In genomic region chr9:65583045-65583444, GRCm38 (mm10) we compare ENCODE assay signal across 10 mouse cellular contexts. TPM values are rescaled to one million over a fixed set of nuclear protein-coding genes. Genes with fewer than 3 reads are reported as not detected.
DNase-seq lines count a peak whose midpoint lies in the region; ATAC-seq lines count a peak whose summit lies in the region.
"Had no signal": no experiment of that assay in that cellular context is flagged by ENCODE, and none has a peak within 500 bp of the region (broad histone marks: within the 10 kb centered on the region; RNA-seq: fewer than 3 reads in every experiment).

No protein-coding gene starts in this region.

- WGBS in embryonic facial prominence, embryonic 13.5 days: 23% methylated on average over 8 of the region's 8 CpGs
- 25% methylated on average over 8 of the region's 8 CpGs for WGBS in embryonic facial prominence, embryonic 10.5 days
- WGBS in liver, embryonic 11.5 days: 8% methylated on average over 8 of the region's 8 CpGs
- WGBS in midbrain, embryonic 13.5 days: 31% methylated on average over 8 of the region's 8 CpGs

- H3K9ac ChIP-seq in embryonic facial prominence, embryonic 13.5 days: no peak overlapping the region
- no peak overlapping the region for H3K9ac ChIP-seq in liver, embryonic 11.5 days (ENCODE audit: low read depth, low read length)
- H3K9ac ChIP-seq in midbrain, embryonic 13.5 days (replicated peaks): no peak overlapping the region
- H3K9ac ChIP-seq: embryonic facial prominence, embryonic 12.5 days had no signal

- peaks cover 32% of the 10 kb centered on the region for H3K4me1 ChIP-seq in embryonic facial prominence, embryonic 13.5 days
- H3K4me1 ChIP-seq in embryonic facial prominence, embryonic 10.5 days: peaks cover 44% of the 10 kb centered on the region
- H3K4me1 ChIP-seq in liver, embryonic 11.5 days (replicated peaks; ENCODE audit: control insufficient read depth, insufficient read depth, low read length): peaks cover 22% of the 10 kb centered on the region
- H3K4me1 ChIP-seq in midbrain, embryonic 13.5 days (replicated peaks): peaks cover 37% of the 10 kb centered on the region

- ATAC-seq in embryonic facial prominence, embryonic 13.5 days (ENCODE audit: insufficient number of reproducible peaks, insufficient read depth, low FRiP score, low TSS enrichment, low read depth): no peak
- no peak for ATAC-seq in liver, embryonic 11.5 days (replicated peaks; ENCODE audit: low FRiP score)
- no peak for ATAC-seq in midbrain, embryonic 13.5 days

- no peaks in the 10 kb centered on the region for H3K9me3 ChIP-seq in embryonic facial prominence, embryonic 13.5 days
- no peaks in the 10 kb centered on the region for H3K9me3 ChIP-seq in embryonic facial prominence, embryonic 10.5 days
- no peaks in the 10 kb centered on the region for H3K9me3 ChIP-seq in liver, embryonic 11.5 days (ENCODE audit: control insufficient read depth, low read length)
- no peaks in the 10 kb centered on the region for H3K9me3 ChIP-seq in midbrain, embryonic 13.5 days
- H3K9me3 ChIP-seq: embryonic facial prominence, embryonic 12.5 days; hindbrain, embryonic 10.5 days had no signal

- peak overlapping the region; percentile 28; the same call in 1 of the 2 replicates for H3K27ac ChIP-seq in embryonic facial prominence, embryonic 13.5 days
- H3K27ac ChIP-seq in embryonic facial prominence, embryonic 10.5 days (replicated peaks): no peak overlapping the region
- no peak overlapping the region; the same call in 1 of the 2 replicates for H3K27ac ChIP-seq in liver, embryonic 11.5 days (ENCODE audit: low read depth, low read length)
- H3K27ac ChIP-seq in midbrain, embryonic 13.5 days: no peak overlapping the region
- H3K27ac ChIP-seq: embryonic facial prominence, embryonic 12.5 days; hindbrain, embryonic 10.5 days had no signal

- no peaks in the 10 kb centered on the region for H3K36me3 ChIP-seq in embryonic facial prominence, embryonic 13.5 days
- no peaks in the 10 kb centered on the region for H3K36me3 ChIP-seq in embryonic facial prominence, embryonic 10.5 days (replicated peaks)
- no peaks in the 10 kb centered on the region for H3K36me3 ChIP-seq in liver, embryonic 11.5 days (ENCODE audit: control insufficient read depth, insufficient read depth, low read length)
- no peaks in the 10 kb centered on the region for H3K36me3 ChIP-seq in splenic B cell, adult 2 months (ENCODE audit: control insufficient read depth, insufficient read depth, low read length, poor library complexity, severe bottlenecking)
- no peaks in the 10 kb centered on the region for H3K36me3 ChIP-seq in midbrain, embryonic 13.5 days
- H3K36me3 ChIP-seq: embryonic facial prominence, embryonic 12.5 days; hindbrain, embryonic 10.5 days had no signal

- no peak for DNase-seq in embryonic facial prominence, embryonic 10.5 days (ENCODE audit: low spot score)
- peak; percentile 45 for DNase-seq in embryo, embryonic 11 days
- no peak for DNase-seq in liver, embryonic 11.5 days (ENCODE audit: low spot score)
- DNase-seq in splenic B cell, adult 2 months (ENCODE audit: low read depth, low spot score): peak; percentile 80
- no peak for DNase-seq in adrenal gland, adult (ENCODE audit: inconsistent age in 2 of 2, low spot score in 1 of 2)
- no peak for DNase-seq in cerebellum, postnatal 10 days

- H3K4me2 ChIP-seq in embryonic facial prominence, embryonic 13.5 days: no peak overlapping the region
- peak overlapping the region; percentile 14; the same call in 1 of the 2 replicates for H3K4me2 ChIP-seq in liver, embryonic 11.5 days
- no peak overlapping the region for H3K4me2 ChIP-seq in midbrain, embryonic 13.5 days (replicated peaks)
- H3K4me2 ChIP-seq: embryonic facial prominence, embryonic 12.5 days had no signal

- H3K27me3 ChIP-seq in embryonic facial prominence, embryonic 13.5 days: no peaks in the 10 kb centered on the region
- H3K27me3 ChIP-seq in embryonic facial prominence, embryonic 10.5 days (replicated peaks; ENCODE audit: low read depth, poor library complexity, severe bottlenecking): no peaks in the 10 kb centered on the region
- no peaks in the 10 kb centered on the region for H3K27me3 ChIP-seq in liver, embryonic 11.5 days (replicated peaks; ENCODE audit: control insufficient read depth, insufficient read depth, low read length)
- H3K27me3 ChIP-seq in splenic B cell, adult 2 months (ENCODE audit: control insufficient read depth, insufficient read depth, low read length, poor library complexity, severe bottlenecking): no peaks in the 10 kb centered on the region
- no peaks in the 10 kb centered on the region for H3K27me3 ChIP-seq in midbrain, embryonic 13.5 days
- H3K27me3 ChIP-seq: embryonic facial prominence, embryonic 12.5 days had no signal

- no peak overlapping the region for H3K4me3 ChIP-seq in embryonic facial prominence, embryonic 13.5 days
- no peak overlapping the region for H3K4me3 ChIP-seq in embryonic facial prominence, embryonic 10.5 days
- no peak overlapping the region for H3K4me3 ChIP-seq in liver, embryonic 11.5 days (ENCODE audit: low read depth, low read length)
- H3K4me3 ChIP-seq in midbrain, embryonic 13.5 days (replicated peaks): no peak overlapping the region
- H3K4me3 ChIP-seq: embryonic facial prominence, embryonic 12.5 days; hindbrain, embryonic 10.5 days had no signal

RNA-seq across cellular contexts. Expression of gene Plekho2, which starts 3.2 kb away (rescaled TPM):
- polyA plus RNA-seq in embryonic facial prominence, embryonic 13.5 days (2015; fragmentation: Nextera tagmentation; extraction: Ambion mirVana): 12.6 TPM in 2 replicates
- polyA plus RNA-seq in embryonic facial prominence, embryonic 10.5 days (2016; fragmentation: Nextera tagmentation; extraction: Ambion mirVana): 14.3 and 15.2 TPM in 2 replicates
- 29.5 and 30.3 TPM in 2 replicates for polyA plus RNA-seq in liver, embryonic 11.5 days (2014; fragmentation: Nextera tagmentation; extraction: Ambion mirVana)
- polyA plus RNA-seq in midbrain, embryonic 13.5 days (2015; fragmentation: Nextera tagmentation; extraction: Ambion mirVana): 5.6 and 5.9 TPM in 2 replicates

RNA-seq across cellular contexts. Expression of gene Pif1, which starts 3.9 kb away (rescaled TPM):
- 15.4 and 18.4 TPM in 2 replicates for polyA plus RNA-seq in embryonic facial prominence, embryonic 13.5 days (2015; fragmentation: Nextera tagmentation; extraction: Ambion mirVana)
- 27.7 and 28.0 TPM in 2 replicates for polyA plus RNA-seq in embryonic facial prominence, embryonic 10.5 days (2016; fragmentation: Nextera tagmentation; extraction: Ambion mirVana)
- 16.4 and 18.0 TPM in 2 replicates for polyA plus RNA-seq in liver, embryonic 11.5 days (2014; fragmentation: Nextera tagmentation; extraction: Ambion mirVana)
- polyA plus RNA-seq in midbrain, embryonic 13.5 days (2015; fragmentation: Nextera tagmentation; extraction: Ambion mirVana): 8.4 and 9.7 TPM in 2 replicates

RNA-seq across cellular contexts. Expression of gene Rbpms2, which starts 46.4 kb away (rescaled TPM):
- 10.5 and 11.9 TPM in 2 replicates for polyA plus RNA-seq in embryonic facial prominence, embryonic 13.5 days (2015; fragmentation: Nextera tagmentation; extraction: Ambion mirVana)
- polyA plus RNA-seq in embryonic facial prominence, embryonic 10.5 days (2016; fragmentation: Nextera tagmentation; extraction: Ambion mirVana): 26.2 and 26.4 TPM in 2 replicates
- 34.8 and 36.5 TPM in 2 replicates for polyA plus RNA-seq in liver, embryonic 11.5 days (2014; fragmentation: Nextera tagmentation; extraction: Ambion mirVana)
- 4.5 and 4.9 TPM in 2 replicates for polyA plus RNA-seq in midbrain, embryonic 13.5 days (2015; fragmentation: Nextera tagmentation; extraction: Ambion mirVana)

Comparison
In these comparisons a context has a peak if more than half of its experiments do, and no peak if none do; other contexts are left out.
1. DNase-seq: peak in embryo, embryonic 11 days (single experiment) and splenic B cell, adult 2 months (single experiment); none in embryonic facial prominence, embryonic 10.5 days (single experiment), liver, embryonic 11.5 days (single experiment), adrenal gland, adult (0 of 2) and cerebellum, postnatal 10 days (0 of 2).